Mouse (Mus musculus) forebrain, embryonic 16.5 days (tissue): ENCODE data around the gene Tmed3. TPM values are rescaled to one million over a fixed set of nuclear protein-coding genes. Genes with fewer than 3 reads are reported as not detected.

Source experiments
- ATAC-seq: fragments of 200-750 bp; cut with Nextera tagmentation; 2 replicates; pipeline ENCODE4 v1.8.0; 2017; ENCODE audit warnings: mild to moderate bottlenecking, moderate library complexity
- H3K27ac ChIP-seq: fragments of 300-500 bp; sonication (generic); 2 replicates; pipeline ENCODE4 v1.5.1; 2014; ENCODE audit warnings: low read length, control low read depth
- H3K27me3 ChIP-seq: fragments of 300-500 bp; sonication (generic); replicated peaks from 2 replicates; pipeline ENCODE4 v1.6.1; 2014; ENCODE audit warnings: low read length; ENCODE audit not compliant: control insufficient read depth, insufficient read depth
- H3K36me3 ChIP-seq: fragments of 300-500 bp; sonication (generic); 2 replicates; pipeline ENCODE4 v1.6.1; 2014; ENCODE audit not compliant: control insufficient read depth, insufficient read depth
- H3K4me1 ChIP-seq: fragments of 300-500 bp; sonication (generic); replicated peaks from 2 replicates; pipeline ENCODE4 v1.6.1; 2014; ENCODE audit warnings: low read length; ENCODE audit not compliant: control insufficient read depth, insufficient read depth
- H3K4me2 ChIP-seq: fragments of 300-500 bp; sonication (generic); 2 replicates; pipeline ENCODE4 v1.6.1; 2014; ENCODE audit warnings: mild to moderate bottlenecking, low read length, control low read depth
- H3K4me3 ChIP-seq: fragments of 300-500 bp; sonication (generic); replicated peaks from 2 replicates; pipeline ENCODE4 v1.5.1; 2014; ENCODE audit warnings: mild to moderate bottlenecking, low read length, control low read depth
- H3K9ac ChIP-seq: fragments of 300-500 bp; sonication (generic); replicated peaks from 2 replicates; pipeline ENCODE4 v1.6.1; 2014; ENCODE audit warnings: low read depth, low read length, control low read depth
- H3K9me3 ChIP-seq: fragments of 300-500 bp; sonication (generic); 2 replicates; pipeline ENCODE4 v1.6.1; 2016; ENCODE audit warnings: low read length; ENCODE audit not compliant: control insufficient read depth
- WGBS: fragments of 180-500 bp; shearing (Covaris S2); extraction: QIAGEN DNeasy Blood & Tissue Kit; methylation state at CpG from one replicate; pipeline ENCODE4 v1.1.7; 2014; 5-methylcytosine and 5-hydroxymethylcytosine counted together
- polyA plus RNA-seq: library from polyadenylated mRNA; unstranded; fragments of >200 nt; fragmentation: Nextera tagmentation; extraction: Ambion mirVana; gene quantifications from 2 replicates; pipeline ENCODE4 v1.2.1, GENCODE M21; 2015

Gene Tmed3
- polyA plus RNA-seq, 1 experiment from 2014 or later: 51.4 TPM

DNA sequence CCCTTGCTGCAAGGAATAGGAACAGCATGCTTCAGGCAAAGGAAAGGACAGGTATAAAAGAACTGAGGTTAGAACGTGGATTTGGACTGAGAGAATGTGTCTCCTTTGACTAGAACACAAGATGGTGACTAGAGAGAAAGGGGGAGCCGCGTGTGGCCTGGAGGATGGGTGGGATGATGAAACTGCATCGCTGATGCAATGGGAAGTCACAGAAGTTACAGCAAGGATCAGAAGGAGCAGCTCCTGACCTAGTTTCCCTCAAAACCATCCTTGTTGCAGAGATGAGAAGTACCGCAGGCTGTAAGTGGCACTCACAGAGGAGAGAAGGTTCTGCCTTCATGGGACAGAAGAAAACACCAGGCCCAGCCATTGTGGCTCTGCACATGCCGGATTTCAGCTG, 54.0 kb downstream of the Tmed3 start:
- 80% methylated on average over 6 of the region's 6 CpGs for WGBS
- Histone ChIP-seq H3K4me2 (no peak overlapping the region), H3K27ac (no peak overlapping the region), H3K4me1 (no peaks in the 10 kb centered on the region), H3K4me3 (no peak overlapping the region), H3K9ac (no peak overlapping the region), H3K9me3 (no peaks in the 10 kb centered on the region), H3K36me3 (no peaks in the 10 kb centered on the region), H3K27me3 (no peaks in the 10 kb centered on the region)
- no peak for ATAC-seq

Other genes starting within 250 kb of the Tmed3 start
- 1.9 and 2.1 TPM in 2 replicates for gene Minar1, start 81.9 kb downstream of the Tmed3 start, polyA plus RNA-seq
- gene Ankrd34c, start 33.4 kb upstream of the Tmed3 start, polyA plus RNA-seq: 0.16 and 0.33 TPM in 2 replicates
- gene Rasgrf1, start 204.8 kb upstream of the Tmed3 start, polyA plus RNA-seq: 7.0 and 11.2 TPM in 2 replicates